Mouse (Mus musculus): Measurements from ENCODE around the gene Negr1. TPM values are rescaled to one million over a fixed set of nuclear protein-coding genes. Genes with fewer than 3 reads are reported as not detected.
"Not testable (repeated sequence)": the region's sequence is repeated elsewhere in the genome, so short reads cannot be mapped to it uniquely, and the experiment has no call there.

Negr1 gene
- total RNA-seq, 2 experiments from 2014 or later, result 0.40 to 1.9 TPM

DNA sequence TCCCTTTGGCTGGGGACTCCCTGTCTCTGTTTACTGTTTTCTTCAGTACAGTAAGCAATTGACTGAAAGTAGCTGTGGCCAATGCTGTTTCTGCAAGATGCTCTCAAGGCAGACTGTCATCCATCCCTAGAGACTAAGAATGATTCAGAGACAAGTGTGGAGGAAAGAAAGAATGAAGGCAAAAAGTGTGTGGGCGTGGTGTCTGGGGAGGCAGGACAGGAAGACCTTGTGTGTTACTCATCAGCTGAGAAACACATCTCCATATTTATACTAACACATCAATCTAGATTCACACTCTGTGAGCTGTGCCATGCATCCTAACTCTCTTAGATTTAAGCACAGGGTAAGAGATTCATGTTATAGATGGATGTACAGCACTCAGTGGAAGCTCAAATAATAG lies 431.2 kb downstream of the Negr1 start:
- DNase-seq, result no peak

DNA sequence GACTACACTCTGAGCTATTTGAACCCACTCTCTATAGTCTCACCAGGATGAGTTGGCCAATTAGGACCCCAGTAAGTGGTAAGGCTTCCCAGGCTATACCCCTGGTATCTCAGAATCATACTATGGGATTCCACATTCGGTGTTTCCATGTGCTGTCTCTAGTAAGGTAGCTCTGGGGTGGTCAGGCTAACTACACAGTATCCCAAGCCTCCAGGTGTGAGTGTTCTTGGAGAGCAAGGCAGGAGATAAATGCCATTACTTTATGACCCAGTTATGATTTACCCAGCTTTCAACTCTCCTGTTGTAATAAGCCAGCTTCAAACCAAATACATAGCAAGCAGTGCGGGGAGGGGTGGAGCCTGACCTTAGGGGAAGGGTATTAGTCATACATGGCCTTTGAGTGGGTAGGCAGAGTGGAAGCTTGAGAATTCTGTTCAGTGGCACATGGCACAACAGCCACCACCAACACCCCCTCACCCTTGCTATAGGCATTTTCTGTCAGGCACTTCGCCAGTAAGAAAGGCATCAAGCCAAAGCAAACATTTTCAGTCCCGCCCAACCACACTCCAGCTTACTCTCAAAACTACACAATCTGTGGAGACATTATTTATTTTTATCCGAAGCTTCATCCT lies 437.7 kb downstream of the Negr1 start:
- no peak for DNase-seq

DNA sequence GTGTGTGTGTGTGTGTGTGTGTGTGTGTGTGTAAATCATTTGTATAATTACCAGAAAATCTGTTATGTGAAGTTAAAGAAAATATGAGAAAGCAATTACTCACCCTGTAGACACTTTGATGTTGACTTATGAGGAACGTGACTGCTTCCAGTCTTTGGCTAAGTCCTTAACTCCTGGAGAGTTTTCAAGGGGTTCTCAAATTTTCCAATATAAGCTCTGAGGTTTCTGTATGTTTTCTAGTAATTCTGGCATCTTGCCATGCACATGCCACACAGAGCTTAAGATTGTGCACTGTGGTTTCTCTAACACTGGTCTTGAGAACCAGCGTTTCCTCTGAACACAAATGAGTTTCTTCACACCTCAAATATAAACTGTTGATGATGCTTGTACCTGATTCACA lies 460.0 kb downstream of the Negr1 start:
- DNase-seq, result no peak

DNA sequence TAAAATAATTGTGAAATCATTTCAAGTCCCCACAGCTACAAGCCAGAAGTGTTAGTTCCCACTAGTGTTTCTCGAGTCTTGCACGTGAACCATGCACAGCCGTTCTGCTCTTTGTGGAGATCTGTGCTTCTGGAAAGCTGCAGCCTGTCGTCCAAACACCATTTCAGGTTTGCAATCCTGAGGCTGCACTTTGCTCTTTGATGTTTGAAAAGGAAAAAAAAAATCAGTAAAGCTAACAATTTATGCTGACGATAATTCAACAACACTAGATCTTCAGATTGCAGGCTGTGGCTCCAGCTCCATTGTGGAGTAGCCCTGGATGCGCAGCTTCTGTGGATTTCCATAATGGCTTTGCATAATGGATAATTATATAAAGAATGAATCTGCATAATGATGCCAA lies 463.0 kb downstream of the Negr1 start:
- DNase-seq, result no peak

DNA sequence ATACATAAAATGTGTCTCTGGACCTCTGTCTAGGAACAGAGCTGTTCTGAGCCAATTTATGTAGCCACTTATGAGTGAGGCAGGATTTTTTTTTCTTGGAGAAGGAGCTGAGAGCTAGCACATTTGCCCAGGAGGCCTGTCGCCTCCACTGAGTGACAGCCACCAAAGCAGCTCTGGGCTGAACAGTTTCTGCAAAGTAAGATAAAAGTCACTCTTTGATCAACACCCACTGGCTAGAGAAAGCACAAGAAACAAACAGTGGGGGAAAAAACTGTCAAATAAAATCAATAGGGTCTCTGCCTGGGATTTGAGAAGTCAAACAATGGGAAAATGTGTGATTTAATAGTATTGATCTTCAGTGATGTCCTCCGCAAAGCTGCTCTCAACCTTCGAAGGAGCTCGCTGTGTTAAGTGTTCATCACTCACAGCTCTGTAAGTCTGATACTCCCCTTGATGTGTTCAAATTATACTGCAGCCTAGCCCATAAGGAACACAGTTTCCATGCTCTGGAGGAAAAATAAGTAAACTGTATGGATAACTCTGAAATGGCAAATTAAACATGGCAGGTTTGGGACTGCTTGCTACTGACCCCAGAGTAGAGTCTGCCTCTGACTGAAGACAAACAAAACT lies 470.0 kb downstream of the Negr1 start:
- DNase-seq, result no peak

DNA sequence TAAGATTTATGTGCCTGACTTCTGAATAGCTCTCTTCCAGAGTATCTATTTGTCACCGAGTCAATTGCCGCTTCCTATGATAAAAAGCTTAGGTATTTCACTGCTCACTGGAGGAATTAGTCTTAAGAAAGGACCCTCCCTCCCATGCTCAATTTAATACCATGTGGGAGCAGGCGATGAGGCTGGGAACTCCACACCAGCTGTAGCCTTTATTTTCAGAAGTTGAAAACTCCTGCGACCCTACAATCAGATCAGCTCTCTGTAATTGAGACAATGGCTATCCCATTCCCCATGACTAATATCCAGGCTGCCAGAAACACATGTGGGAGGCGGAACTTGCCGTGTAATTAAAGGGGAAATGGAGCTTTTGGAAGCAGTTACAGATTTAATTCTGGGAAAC lies 474.4 kb downstream of the Negr1 start:
- DNase-seq, result no peak

DNA sequence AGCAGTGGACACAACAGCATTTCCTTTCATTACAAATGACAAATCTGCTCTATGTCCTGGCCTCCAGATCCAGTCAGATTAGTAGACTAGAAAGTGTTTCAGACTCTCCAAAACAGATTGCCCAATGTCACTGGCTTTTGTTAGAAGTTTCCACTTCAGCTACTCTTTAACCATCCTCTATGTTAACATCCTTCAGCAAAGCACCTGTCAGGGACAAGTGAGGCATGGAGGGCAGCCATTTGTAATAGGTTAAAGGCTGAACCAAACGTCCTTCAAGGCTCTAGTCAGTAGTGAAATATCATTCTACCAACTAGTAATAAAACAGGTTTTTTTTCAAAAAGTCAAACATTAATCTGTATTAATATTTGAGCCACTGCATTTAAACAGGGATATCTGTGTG lies 475.0 kb downstream of the Negr1 start:
- DNase-seq, result no peak

DNA sequence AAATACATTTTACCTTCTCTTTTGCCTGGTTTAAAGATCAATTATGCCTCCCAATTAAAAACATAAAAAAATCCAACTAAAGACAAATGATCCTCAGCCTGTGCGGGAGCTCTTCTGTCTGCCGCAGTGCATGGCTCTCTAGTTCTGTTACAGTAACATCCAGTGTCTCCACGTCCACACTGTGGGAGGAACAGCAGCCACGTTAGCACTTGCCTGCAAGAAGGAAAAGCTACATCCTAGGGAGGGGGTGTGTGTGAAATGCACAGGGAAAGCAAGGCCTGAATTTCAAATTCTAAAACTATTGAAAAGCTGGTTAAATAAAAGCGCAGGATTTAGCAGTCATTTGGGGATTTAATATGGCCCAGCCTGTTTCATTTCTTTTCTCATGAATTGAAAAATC lies 479.0 kb downstream of the Negr1 start:
- DNase-seq, result no peak

DNA sequence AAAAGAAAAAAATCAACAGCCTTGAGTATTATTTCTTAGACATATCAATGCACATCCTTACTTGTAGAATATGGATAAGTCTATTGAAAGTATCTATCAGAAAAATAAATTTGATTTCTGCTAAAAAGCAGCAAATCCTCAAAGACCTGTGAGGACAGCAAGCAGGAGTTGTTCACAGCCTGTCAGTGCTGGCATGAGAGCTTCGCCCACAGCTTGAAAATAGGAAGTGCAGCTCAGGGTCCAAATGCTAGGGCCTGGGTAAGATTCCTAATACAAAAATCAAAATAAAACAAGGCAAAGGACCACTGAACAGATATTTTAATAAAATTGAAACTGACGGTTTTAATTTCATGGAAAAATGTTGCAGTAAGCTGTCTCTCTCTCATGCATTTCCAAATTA lies 483.0 kb downstream of the Negr1 start:
- no peak for DNase-seq

DNA sequence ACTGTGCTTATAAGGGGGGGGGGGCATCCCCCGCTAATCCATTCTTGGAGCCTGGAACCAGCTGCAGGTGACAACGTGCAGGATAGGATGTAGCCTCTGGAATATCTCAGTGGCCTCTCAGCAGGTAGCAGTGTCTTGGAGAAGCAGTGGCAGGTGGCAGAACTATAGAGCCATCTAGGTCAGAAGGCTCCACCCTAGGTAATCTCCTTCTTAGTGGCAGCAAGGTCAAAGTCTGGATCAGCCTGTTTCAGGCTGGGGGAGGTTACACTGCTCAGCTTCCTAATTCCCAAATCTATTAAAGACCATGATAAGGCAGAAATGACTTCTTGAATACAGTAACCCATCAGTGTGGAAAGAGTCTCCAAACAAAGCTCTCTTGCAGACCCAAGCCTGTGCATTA lies 502.8 kb downstream of the Negr1 start:
- not testable (repeated sequence) for DNase-seq

DNA sequence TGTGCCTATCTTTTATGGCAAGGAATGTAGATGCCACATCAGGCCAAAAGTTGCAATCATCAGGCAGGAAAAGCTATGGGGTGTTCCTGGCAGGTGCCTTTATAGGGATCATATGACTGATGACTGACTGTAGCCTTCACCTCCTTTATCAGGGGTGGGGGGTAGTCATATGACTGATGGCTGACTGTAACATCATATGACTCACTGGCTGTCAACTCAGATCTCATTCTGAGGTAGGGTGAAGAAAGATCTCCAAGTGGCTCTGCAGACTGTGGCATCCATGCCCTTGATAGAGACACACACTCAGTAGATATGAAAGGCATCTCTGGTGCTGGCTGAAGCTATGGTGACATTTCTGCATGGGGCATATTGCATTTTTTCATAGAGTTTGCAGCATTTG lies 504.7 kb downstream of the Negr1 start:
- DNase-seq, result no peak

DNA sequence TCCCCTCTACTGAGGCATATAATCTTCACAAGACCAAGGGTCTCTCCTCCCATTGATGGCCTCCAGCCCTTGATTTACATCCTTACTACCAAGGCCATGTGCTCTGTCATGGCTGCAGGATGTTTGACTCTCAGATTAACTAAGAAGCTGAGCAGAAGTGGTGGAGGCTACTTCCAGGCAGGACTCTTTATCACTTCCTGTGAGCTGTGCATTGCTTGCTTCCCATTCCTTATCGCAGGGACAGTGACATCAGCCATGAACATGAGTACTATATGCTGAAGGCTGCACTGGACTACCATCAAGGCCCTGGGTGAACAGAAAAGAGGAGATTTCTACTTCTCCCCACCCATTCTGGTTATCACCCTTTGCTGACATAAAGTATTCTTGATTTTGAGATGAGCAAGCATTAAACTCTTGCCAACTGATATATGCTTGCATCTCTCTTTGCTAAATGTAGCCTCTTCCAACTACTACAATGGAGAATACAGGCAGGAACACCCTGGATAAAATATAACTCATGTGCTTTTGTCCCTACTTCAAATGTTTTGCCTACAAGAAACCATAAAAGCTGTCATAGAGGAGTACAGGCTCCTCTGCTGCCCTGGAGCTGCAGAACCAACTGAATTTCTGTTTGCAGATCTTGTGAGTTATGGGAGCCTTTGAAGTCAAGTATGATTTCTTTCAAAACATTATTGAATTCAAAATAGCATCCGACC lies 517.8 kb downstream of the Negr1 start:
- DNase-seq, result no peak

DNA sequence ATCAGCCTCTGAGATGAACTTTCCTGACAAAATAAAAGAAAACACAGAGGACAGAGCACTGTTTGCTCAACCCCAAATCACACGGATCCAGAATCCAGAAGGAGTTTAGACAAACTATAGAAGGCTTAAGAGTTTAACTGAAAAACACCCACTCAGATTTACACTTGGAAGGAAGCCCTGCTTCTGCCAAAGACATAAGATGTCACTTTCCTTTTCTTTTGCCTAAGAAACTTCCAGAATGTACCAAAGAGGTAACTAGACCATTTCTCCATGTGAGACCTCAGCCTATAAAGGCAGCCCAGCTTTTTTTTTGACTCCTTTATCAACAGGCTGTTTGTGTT lies 518.3 kb downstream of the Negr1 start:
- DNase-seq, result no peak

DNA sequence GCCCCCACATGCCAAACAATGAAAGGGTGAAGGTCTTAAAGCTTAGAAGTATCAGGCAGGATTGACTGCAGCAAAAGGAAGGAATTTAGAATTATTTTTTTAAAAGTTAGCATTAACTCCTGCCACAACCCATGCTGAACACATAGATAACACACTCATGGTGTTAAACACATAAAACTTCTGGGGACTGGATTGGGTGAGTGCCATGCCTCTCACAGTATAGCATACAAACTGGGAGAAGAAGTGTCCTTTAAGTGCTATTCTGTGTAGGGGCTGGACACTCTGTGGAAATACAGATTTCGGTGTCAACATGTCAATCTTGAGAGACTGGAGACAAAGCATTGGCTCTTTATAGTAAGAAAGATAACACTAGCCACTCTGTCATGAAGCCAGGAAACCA lies 519.0 kb downstream of the Negr1 start:
- DNase-seq, result no peak

DNA sequence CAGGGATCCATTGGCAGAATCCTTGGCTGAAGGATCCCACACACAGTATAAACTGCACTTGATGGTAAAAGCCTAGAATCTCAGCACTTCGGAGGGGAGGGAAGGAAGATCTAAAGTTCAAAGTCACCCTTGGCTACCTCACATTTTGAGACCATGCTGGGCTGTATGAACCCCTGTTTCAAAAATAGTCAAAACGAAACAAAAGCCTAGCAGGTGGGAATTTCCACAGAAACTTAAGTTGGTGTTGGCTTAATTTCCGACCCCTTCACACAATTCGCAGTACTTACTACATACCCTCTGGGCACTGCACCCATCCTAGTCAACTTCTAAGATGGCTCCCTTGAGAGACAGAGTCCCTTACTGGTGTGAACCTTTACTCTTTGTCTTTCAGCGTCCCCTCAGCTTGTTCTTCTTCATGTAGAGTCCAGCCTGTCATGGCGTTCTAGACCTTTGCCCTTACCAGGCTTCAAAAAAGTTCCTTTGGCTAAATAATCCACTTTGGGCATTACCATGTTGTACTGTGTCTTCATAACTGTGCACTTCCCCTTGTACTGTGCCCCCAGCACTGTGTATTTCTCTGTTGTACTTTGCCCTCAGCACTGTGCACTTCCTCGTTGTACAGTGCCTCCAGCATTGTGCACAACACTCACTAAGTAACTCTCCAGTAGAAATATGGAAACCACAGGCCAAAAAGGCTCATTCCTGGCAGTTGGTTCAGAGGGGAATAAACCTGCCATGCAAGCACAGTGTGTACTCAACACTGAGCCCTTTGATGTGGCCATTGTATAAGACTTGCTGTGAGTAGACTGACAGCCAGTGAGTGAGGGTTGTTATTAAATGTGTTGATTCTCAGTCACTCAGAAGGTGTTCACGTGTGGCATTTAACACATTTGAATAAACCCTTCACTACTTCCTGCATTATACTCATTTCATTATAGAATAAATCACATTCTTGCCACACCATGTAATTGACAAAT lies 521.5 kb downstream of the Negr1 start:
- DNase-seq, result no peak

DNA sequence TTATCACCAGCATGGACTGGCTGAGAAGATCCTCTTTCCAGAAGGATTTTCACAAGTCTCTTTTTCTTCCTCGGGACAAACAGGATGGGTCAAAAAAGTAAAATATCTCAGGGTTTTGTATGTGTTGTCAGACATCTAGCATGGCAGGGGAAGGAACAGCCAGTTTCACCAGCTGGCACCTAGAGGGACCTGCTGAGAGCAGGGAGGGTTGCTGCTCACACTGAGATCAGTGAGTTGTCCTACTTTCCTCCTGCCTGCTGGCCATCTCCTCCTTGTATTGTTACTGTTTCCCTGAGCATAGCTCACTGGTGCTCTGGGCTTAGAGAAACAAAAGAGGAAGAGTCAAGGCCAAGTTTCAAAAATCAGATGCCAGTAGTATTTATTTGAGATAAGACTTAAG lies 523.6 kb downstream of the Negr1 start:
- DNase-seq, result no peak

DNA sequence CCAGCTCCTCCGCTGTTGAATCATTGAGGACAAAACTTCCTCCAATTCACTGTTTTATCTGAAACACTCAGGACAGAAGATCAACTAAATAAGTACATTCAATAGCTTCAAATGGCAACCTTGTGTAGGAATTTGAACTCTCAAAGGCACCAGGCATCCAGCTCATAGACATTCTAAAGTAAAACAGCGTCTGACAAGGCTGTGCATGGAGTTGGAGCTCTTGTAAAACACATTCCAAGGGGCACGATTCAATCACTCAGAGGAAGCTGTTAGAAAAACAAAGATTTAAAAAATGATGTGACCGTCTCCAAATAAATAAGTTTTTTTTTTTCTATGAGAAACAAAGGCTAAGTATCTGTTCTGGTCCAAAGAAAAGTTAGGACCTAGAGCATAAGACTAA lies 528.5 kb downstream of the Negr1 start:
- no peak for DNase-seq

DNA sequence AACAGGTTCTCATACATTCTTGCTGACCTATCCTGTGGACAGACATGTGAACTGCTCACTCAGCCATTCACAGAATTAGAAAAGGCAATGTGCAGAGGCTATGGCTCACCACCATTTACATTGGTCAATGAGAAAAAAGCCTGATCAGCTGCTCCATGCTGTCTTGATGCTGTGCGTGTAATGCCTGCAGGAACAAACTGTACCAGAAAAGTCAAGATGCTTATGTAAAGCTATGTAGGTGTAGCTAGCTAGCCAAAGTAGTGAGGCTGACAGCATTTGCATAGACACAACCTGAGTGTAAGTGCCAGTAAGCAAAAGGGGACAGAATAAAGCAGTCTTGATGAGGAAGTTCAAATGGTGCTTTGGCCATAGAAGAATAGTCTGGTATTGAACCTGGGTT lies 534.7 kb downstream of the Negr1 start:
- no peak for DNase-seq

DNA sequence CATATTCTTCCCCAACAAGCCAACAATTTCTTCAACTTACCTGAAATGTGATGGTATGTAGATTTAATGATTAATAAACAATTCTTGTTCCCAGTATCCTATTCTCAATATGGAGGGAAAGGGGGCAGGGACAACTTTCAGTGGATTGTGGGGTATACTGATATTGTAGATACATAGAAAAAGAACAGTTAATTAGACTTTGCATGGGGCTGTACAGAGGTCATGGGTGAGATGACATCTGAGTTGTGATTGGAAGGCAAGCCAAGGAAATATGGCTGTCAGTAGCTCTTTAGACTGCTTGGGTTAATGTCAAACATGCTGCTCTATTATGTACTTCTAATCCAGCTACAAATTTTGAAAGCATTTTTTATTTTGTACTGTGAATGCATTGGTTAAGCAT lies 535.9 kb downstream of the Negr1 start:
- DNase-seq, result no peak

DNA sequence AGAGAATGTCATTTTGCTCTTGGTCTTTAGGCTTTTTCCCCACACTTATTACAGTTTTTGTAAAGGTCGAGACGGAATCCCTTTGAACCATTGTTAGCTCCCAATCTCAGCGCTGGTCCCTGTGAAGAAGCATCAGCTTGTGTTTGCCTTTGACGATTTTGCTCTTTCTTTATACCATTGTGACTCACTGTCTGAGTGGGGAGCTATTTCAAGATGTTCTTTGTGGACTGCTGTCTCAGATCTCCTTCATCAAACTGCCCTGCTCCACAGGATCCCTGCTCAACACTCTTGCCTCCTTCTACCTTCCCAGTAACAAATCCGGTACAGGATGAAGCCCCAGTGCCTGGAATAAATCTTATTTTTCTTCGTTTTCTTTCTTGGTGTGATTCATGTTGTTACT lies 536.8 kb downstream of the Negr1 start:
- DNase-seq, result no peak

DNA sequence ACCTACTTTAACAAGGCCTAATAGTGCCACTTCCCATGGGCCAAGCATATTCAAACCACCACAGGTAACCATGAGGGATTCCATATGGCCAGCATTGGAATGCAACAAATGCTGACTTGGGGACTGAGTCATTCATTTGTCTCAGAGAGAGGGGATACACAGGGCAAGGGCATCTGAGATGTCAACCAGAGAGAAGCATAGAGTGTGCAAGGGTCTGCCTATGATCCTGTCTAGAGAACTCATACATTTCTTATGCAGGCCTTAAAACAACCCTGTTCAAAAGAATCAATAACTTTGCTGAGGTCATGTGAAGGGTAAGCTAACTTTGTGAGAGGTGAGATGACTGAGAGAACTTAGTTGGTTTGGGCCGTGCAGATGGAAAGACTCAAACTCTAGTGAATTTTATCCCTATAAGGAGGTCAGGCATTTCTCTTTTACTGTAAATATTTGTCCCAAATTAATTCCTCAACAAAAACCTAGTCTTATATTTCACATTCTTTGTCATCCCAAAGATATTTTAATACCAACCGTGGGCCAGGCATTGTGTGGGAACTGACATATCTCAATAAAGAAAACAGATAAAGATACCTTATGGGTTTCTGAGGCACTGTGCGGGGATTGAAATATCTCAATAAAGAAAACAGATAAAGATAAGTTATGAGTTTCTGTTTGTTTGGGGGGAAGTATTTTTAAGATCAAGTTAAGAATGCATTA lies 543.4 kb downstream of the Negr1 start:
- DNase-seq, result no peak
